Mouse (Mus musculus) hindbrain, embryonic 12.5 days (tissue): Measurements from ENCODE around the gene Nek7. TPM values are rescaled to one million over a fixed set of nuclear protein-coding genes. Genes with fewer than 3 reads are reported as not detected.

ENCODE experiments used
- ATAC-seq: fragments of 200-750 bp; cut with Nextera tagmentation; 2 replicates; pipeline ENCODE4 v1.8.0; 2017; ENCODE audit warnings: moderate TSS enrichment; ENCODE audit not compliant: low FRiP score
- H3K27ac ChIP-seq: fragments of 300-500 bp; sonication (generic); 2 replicates; pipeline ENCODE4 v1.5.1; 2016; ENCODE audit warnings: mild to moderate bottlenecking
- H3K27me3 ChIP-seq: fragments of 300-500 bp; sonication (generic); 2 replicates; pipeline ENCODE4 v1.6.1; 2016; ENCODE audit warnings: mild to moderate bottlenecking
- H3K36me3 ChIP-seq: fragments of 300-500 bp; sonication (generic); 2 replicates; pipeline ENCODE4 v1.6.1; 2016; ENCODE audit warnings: mild to moderate bottlenecking
- H3K4me1 ChIP-seq: fragments of 300-500 bp; sonication (generic); 2 replicates; pipeline ENCODE4 v1.6.1; 2016
- H3K4me2 ChIP-seq: fragments of 300-500 bp; sonication (generic); replicated peaks from 2 replicates; pipeline ENCODE4 v1.6.1; 2016; ENCODE audit warnings: mild to moderate bottlenecking
- H3K4me3 ChIP-seq: fragments of 300-500 bp; sonication (generic); 2 replicates; pipeline ENCODE4 v1.5.1; 2016; ENCODE audit warnings: mild to moderate bottlenecking
- H3K9ac ChIP-seq: fragments of 300-500 bp; sonication (generic); 2 replicates; pipeline ENCODE4 v1.6.1; 2016; ENCODE audit warnings: mild to moderate bottlenecking, moderate library complexity
- H3K9me3 ChIP-seq: fragments of 300-500 bp; sonication (generic); replicated peaks from 2 replicates; pipeline ENCODE4 v1.6.1; 2016; ENCODE audit warnings: mild to moderate bottlenecking
- WGBS: fragments of 180-500 bp; shearing (Covaris S2); methylation state at CpG from one replicate; pipeline ENCODE4 v1.1.7; 2016; 5-methylcytosine and 5-hydroxymethylcytosine counted together
- polyA plus RNA-seq: library from polyadenylated mRNA; unstranded; fragments of >200 nt; fragmentation: Nextera tagmentation; extraction: Ambion mirVana; gene quantifications from 2 replicates; pipeline ENCODE4 v1.2.1, GENCODE M21; 2016

The Nek7 gene
- polyA plus RNA-seq, 1 experiment from 2014 or later, result 23.2 TPM

GRCm38 (mm10) chr1:138622831-138623230, 2.9 kb upstream of the Nek7 start:
- Histone ChIP-seq H3K36me3 (no peaks in the 10 kb centered on the region), H3K27ac (no peak overlapping the region), H3K4me1 (0 out of 2 replicates have a peak, but pooled peaks cover 5% of the 10 kb centered on the region), H3K9ac (no peak overlapping the region), H3K4me2 (no peak overlapping the region), H3K9me3 (no peaks in the 10 kb centered on the region), H3K4me3 (no peak overlapping the region), H3K27me3 (no peaks in the 10 kb centered on the region)
- ATAC-seq, result no peak
- 85% methylated on average over 5 of the region's 5 CpGs for WGBS

DNA sequence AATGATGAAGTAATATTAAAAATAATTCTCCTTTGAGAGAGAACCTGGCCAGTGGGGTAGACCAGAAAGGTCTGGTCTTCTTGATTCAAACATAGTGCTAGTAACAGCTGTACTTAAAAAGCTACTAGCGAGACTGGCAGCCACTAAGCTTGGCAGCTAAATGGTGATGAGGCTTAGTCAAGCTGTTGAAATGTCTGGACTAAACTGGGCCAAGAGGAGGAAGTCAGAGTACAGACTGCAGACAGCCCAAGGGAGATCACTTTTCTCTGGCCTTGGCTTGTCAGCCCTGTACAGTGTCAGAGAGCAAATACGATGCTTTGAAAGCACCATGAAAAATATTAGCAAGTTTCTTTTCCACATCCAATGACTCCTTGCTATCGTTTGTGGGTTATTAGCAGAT, 2.5 kb upstream of the Nek7 start:
- Histone ChIP-seq H3K27me3 (no peaks in the 10 kb centered on the region), H3K4me3 (no peak overlapping the region), H3K9me3 (no peaks in the 10 kb centered on the region), H3K36me3 (no peaks in the 10 kb centered on the region), H3K4me1 (0 out of 2 replicates have a peak, but pooled peaks cover 6% of the 10 kb centered on the region), H3K4me2 (no peak overlapping the region), H3K9ac (no peak overlapping the region), H3K27ac (no peak overlapping the region)
- ATAC-seq, result no peak
- 72% methylated on average over 3 of the region's 3 CpGs for WGBS

DNA sequence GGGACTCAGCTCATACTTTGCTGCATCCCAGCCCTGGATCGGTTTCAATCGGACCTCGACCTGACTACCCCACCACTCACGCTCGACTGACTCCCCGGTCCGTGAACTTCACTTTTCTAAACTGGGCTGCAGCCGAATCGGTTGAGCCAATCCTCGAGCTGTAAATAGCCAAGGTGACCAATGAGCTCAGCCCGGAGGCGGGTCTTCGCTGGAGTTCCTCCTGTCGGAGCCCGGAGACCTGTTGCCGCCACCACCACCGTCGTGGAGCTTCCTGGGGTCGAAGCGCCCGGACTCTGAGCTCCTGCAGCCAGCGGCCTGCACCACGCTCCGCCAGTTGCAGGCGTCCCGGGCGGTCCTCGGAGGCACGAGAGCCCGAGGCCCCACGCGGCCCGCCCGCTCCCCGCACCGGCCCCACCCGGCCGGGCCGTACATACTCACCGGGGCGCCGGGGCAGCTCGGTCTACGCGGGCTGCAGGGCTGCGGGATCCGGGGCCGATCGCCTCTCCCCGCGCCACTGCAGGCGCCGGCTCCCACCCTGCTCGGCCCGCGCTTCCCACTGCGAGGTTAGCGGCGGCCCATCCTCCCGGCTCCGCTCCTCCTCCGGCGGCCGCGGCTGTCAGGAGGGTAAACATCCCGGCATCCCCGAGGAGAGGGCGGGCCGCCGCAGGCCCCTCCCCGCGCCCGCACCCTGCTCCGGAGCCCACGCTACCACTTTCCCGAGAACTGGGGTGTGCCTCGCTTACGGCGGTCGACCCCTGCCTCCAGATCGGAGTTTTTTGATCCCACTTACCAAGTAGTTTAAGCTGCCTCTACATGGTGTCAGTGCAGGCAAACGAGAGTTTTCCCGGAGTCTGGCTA, 598 bp downstream of the Nek7 start:
- H3K4me2 ChIP-seq, result peak overlapping the region; percentile 77
- 0% methylated on average over 76 of the region's 83 CpGs for WGBS
- ATAC-seq, result peak; percentile 97
- 0 out of 2 replicates have a peak, but pooled peaks cover 9% of the 10 kb centered on the region for H3K4me1 ChIP-seq
- no peaks in the 10 kb centered on the region for H3K27me3 ChIP-seq
- peak overlapping the region; percentile 94 for H3K4me3 ChIP-seq
- no peaks in the 10 kb centered on the region for H3K36me3 ChIP-seq
- peak overlapping the region; percentile 91 for H3K27ac ChIP-seq
- peak overlapping the region; percentile 79 for H3K9ac ChIP-seq
- no peaks in the 10 kb centered on the region for H3K9me3 ChIP-seq

DNA sequence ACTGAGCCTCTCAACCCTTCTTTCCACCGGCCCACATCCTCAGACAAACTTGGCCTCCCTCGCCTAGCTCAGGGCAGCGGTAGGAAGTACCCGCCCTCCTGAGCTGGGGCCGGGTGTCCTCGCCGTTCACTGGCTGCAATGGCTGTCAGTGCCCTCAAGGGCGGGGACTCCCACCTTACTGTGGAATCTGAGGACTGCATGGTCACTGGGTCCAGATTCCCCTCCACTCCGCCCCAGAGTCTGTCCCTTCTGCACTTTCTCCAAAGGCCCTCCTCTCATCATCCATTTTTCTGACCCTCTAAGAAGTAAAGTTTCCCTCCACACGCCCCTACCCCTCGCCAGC, 2.0 kb downstream of the Nek7 start:
- under 1% methylated on average over 11 of the region's 11 CpGs for WGBS
- Histone ChIP-seq H3K36me3 (no peaks in the 10 kb centered on the region), H3K4me1 (0 out of 2 replicates have a peak, but pooled peaks cover 9% of the 10 kb centered on the region), H3K9ac (peak overlapping the region; percentile 42; the same call in 1 of the 2 replicates), H3K4me3 (peak overlapping the region; percentile 94), H3K9me3 (no peaks in the 10 kb centered on the region), H3K27me3 (no peaks in the 10 kb centered on the region), H3K4me2 (peak overlapping the region; percentile 77), H3K27ac (0 out of 2 replicates have a peak overlapping the region, but pooled peaks have one; percentile 31)
- ATAC-seq, result peak; percentile 84

GRCm38 (mm10) chr1:138617279-138618011, 2.5 kb downstream of the Nek7 start:
- WGBS, result 21% methylated on average over 17 of the region's 17 CpGs

GRCm38 (mm10) chr1:138615388-138615787, 4.6 kb downstream of the Nek7 start:
- 78% methylated on average over 3 of the region's 3 CpGs for WGBS

More at GRCm38 (mm10) chr1:138617279-138618011, 2.5 kb downstream of the Nek7 start:
- Histone ChIP-seq H3K36me3 (no peaks in the 10 kb centered on the region), H3K4me1 (0 out of 2 replicates have a peak, but pooled peaks cover 9% of the 10 kb centered on the region), H3K9me3 (no peaks in the 10 kb centered on the region), H3K9ac (peak overlapping the region; percentile 33; the same call in 1 of the 2 replicates), H3K27me3 (no peaks in the 10 kb centered on the region), H3K4me3 (peak overlapping the region; percentile 94), H3K4me2 (peak overlapping the region; percentile 77), H3K27ac (no peak overlapping the region)
- ATAC-seq, result no peak

GRCm38 (mm10) chr1:138614552-138615287, 5.2 kb downstream of the Nek7 start:
- Histone ChIP-seq H3K4me3 (no peak overlapping the region), H3K9ac (no peak overlapping the region), H3K4me1 (0 out of 2 replicates have a peak, but pooled peaks cover 9% of the 10 kb centered on the region), H3K27ac (no peak overlapping the region), H3K36me3 (no peaks in the 10 kb centered on the region), H3K4me2 (no peak overlapping the region), H3K9me3 (no peaks in the 10 kb centered on the region), H3K27me3 (no peaks in the 10 kb centered on the region)
- 68% methylated on average over 6 of the region's 6 CpGs for WGBS
- ATAC-seq, result no peak

More at GRCm38 (mm10) chr1:138615388-138615787, 4.6 kb downstream of the Nek7 start:
- H3K4me3 ChIP-seq, result no peak overlapping the region
- H3K27ac ChIP-seq, result no peak overlapping the region
- H3K36me3 ChIP-seq, result no peaks in the 10 kb centered on the region
- H3K4me2 ChIP-seq, result no peak overlapping the region
- 0 out of 2 replicates have a peak, but pooled peaks cover 9% of the 10 kb centered on the region for H3K4me1 ChIP-seq
- no peak for ATAC-seq
- no peak overlapping the region for H3K9ac ChIP-seq
- no peaks in the 10 kb centered on the region for H3K27me3 ChIP-seq
- no peaks in the 10 kb centered on the region for H3K9me3 ChIP-seq

- Histone ChIP-seq H3K9ac (no peak overlapping the region), H3K4me3 (no peak overlapping the region), H3K9me3 (no peaks in the 10 kb centered on the region), H3K4me1 (0 out of 2 replicates have a peak, but pooled peaks cover under 1% of the 10 kb centered on the region), H3K27ac (no peak overlapping the region), H3K27me3 (no peaks in the 10 kb centered on the region), H3K4me2 (no peak overlapping the region), H3K36me3 (no peaks in the 10 kb centered on the region)
- WGBS, result 89% methylated on average over 1 of the region's 1 CpGs
- no peak for ATAC-seq
Observed at GRCm38 (mm10) chr1:138612177-138612576, 7.8 kb downstream of the Nek7 start.

DNA sequence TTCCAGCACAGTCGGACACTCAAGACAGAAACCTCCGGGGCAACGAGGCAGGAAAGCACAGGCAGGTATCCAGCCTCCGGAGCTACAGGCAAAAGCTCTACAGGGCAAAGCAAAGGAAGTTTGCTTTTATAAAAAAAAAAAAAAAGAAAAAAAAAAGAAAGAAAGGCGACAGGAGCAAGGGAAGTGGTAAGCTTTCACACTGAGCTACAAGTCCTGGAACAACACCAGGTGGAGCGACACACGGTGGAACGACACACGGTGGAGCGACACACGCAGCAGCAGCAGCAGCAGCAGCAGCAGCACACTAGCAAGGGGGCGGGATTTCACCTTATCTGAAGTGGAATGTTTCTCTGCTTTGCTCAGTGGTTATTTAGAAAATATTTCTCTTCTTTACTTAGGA, 10.8 kb downstream of the Nek7 start:
- Histone ChIP-seq H3K27me3 (no peaks in the 10 kb centered on the region), H3K27ac (no peak overlapping the region), H3K4me1 (no peaks in the 10 kb centered on the region), H3K9me3 (no peaks in the 10 kb centered on the region), H3K36me3 (no peaks in the 10 kb centered on the region), H3K4me3 (no peak overlapping the region), H3K9ac (no peak overlapping the region), H3K4me2 (no peak overlapping the region)
- WGBS, result 91% methylated on average over 12 of the region's 12 CpGs
- no peak for ATAC-seq

- Histone ChIP-seq H3K4me2 (no peak overlapping the region), H3K9ac (no peak overlapping the region), H3K4me3 (no peak overlapping the region), H3K9me3 (no peaks in the 10 kb centered on the region), H3K27ac (no peak overlapping the region), H3K36me3 (no peaks in the 10 kb centered on the region), H3K27me3 (no peaks in the 10 kb centered on the region), H3K4me1 (no peaks in the 10 kb centered on the region)
- 94% methylated on average over 7 of the region's 7 CpGs for WGBS
- no peak for ATAC-seq
Observed at GRCm38 (mm10) chr1:138608336-138608735, 11.6 kb downstream of the Nek7 start.

DNA sequence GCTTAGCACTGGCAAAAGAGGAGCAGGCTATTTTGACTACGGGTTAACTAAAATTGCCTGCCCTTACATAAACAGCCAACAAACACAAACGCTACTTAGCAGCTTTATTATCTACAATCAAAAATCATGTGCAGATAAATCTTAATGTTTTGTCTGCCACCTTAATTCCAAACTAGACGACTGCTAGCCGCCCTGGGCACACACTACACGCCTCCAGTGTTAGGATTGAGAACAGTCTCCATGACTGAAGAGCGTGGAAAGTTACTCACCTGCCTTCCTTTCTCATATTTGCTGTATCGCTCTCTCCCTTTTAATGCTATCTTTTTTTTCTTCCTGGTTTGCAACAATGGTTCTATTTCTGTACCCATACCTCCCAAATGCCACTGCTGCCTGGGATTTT, 12.1 kb downstream of the Nek7 start:
- no peak overlapping the region for H3K27ac ChIP-seq
- H3K36me3 ChIP-seq, result no peaks in the 10 kb centered on the region
- H3K9ac ChIP-seq, result no peak overlapping the region
- H3K9me3 ChIP-seq, result no peaks in the 10 kb centered on the region
- H3K27me3 ChIP-seq, result no peaks in the 10 kb centered on the region
- H3K4me3 ChIP-seq, result no peak overlapping the region
- 93% methylated on average over 7 of the region's 7 CpGs for whole genome bisulfite sequencing
- no peak for ATAC-seq
- no peak overlapping the region for H3K4me2 ChIP-seq
- H3K4me1 ChIP-seq, result no peaks in the 10 kb centered on the region

- Histone ChIP-seq H3K9ac (no peak overlapping the region), H3K27me3 (no peaks in the 10 kb centered on the region), H3K27ac (no peak overlapping the region), H3K4me3 (no peak overlapping the region), H3K4me1 (no peaks in the 10 kb centered on the region), H3K36me3 (no peaks in the 10 kb centered on the region), H3K4me2 (no peak overlapping the region), H3K9me3 (no peaks in the 10 kb centered on the region)
- no peak for ATAC-seq
- 87% methylated on average over 8 of the region's 8 CpGs for WGBS
Observed at GRCm38 (mm10) chr1:138606771-138607170, 13.2 kb downstream of the Nek7 start.
